Mouse (Mus musculus) gastrocnemius, adult 8-10 months (tissue): ENCODE measurements at regions not wholly inside any gene's neighbourhood (a gene's known extent, or its start where the extent isn't known, plus 50 kb on each side); places are given as distances from the start of the nearest gene placed in this dataset.

Source experiments
- DNase-seq, 2 experiments: peaks; one replicate each; pipeline ENCODE4 v3.0.0; 2022; ENCODE audit warnings: low spot score in 2 of 2

DNA sequence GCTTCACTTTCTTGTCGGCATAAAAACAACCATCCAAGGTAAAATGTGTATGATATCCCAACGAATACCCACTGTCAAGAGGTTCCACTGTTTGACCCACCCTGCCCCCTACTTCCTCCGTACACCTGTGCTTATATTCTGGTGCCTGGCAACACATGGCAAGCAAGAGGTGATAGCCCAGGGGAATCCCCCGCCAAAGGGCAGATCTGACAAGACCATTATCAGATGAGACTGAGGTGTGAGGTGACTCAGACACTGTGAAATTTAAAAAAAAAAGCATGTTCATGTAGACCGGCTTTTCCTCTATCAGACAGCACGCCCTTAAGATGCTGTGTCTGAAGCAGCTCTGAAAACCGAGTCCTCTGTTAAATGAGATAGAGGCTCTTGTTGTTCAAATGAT, 89.4 kb upstream of the Bach2 start:
- no peak for DNase-seq

DNA sequence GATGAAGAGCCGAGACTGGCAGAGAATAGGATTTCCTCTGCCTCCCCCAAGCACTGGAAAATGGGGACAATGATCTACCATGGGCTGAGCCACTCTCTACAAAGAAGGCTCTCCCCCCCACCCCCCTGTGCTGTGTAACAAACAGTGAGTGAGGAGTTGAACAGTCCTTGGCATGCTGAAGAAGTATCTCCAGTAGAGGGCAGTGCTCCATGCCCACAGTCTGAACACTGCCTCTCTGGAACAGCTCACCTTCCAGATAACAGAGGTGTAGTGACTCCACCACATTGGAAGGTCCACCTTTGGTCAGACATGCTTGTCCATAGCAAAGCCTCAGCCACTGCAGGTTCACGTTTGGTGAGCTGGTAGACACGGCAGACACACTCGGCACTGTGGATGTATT, 85.2 kb upstream of the Bach2 start:
- DNase-seq, result no peak

DNA sequence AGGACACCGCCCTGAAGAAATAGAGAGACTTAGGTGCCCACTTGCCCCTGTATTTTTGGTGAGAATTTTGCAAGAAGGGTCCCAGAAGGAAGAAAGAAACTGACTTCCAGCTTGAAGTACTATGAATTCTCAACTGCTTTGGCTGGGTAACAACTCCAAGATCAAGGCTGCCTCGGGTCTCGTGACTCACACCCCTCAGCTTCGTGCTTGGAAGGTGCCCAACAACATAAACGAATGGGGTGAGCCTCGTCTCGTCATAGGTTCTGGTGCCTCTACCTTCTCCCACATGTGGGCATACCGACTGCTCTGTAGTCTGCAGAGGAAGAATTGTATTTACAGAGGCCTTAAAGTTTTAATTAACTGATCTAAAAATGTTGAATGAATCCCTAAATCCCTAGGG, 81.6 kb upstream of the Bach2 start:
- DNase-seq, result no peak

DNA sequence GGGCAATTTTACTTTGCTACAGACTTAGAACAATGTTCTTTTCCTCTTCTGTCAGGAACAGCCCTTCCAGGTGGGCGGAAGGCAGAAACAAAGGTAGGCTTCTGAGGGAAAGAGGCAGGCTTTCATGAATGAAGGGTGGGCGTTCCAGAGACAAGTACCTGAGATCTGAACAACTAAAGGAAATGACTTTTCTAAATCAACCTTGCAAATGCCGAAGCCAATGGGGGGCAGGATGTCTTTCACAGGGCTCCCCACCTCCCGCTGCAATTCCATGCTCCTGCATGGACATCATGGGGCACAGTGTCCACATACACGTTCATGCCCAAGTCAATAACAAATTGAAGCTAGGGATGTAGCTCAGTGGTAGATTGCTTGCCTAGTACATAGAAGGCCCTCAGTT, 80.2 kb upstream of the Bach2 start:
- no peak for DNase-seq

DNA sequence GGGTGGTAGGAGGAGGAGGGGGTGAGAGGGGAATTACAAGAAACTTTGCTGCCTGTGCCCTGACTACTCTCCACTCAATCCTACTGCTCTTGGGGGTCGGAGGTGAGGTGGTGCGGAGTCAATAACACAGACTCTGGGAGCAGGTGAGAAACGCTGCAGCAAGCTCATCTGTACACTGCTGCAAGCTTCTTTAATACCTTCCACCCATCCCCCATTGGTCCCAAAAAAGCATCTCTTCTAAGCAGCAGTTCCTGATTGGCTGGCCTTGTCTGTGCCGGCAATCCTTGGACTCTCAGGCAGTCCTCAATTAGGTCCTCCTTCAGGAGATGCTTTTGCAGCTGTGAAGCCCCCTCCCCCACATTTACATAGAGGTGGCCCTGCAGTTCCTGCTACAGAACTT, 79.7 kb upstream of the Bach2 start:
- no peak for DNase-seq

DNA sequence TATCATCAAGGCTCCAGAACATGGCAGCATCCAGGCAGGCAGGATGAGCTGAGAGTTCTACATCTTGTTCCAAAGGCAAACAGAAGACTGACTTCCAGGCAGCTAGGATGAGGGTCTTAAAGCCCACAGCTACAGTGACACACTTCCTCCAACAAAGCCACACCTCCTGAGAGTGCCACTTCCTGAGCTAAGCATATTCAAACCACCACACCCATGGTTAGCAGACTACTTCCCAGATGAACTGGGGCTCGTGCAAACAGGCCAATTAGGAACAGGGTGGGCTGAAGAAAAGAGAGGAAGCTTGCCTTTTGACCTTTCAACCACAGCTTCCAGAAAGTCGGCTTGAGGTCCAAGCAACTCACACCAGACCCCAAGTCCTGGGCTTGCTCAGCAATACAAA, 77.8 kb upstream of the Bach2 start:
- DNase-seq, result no peak

DNA sequence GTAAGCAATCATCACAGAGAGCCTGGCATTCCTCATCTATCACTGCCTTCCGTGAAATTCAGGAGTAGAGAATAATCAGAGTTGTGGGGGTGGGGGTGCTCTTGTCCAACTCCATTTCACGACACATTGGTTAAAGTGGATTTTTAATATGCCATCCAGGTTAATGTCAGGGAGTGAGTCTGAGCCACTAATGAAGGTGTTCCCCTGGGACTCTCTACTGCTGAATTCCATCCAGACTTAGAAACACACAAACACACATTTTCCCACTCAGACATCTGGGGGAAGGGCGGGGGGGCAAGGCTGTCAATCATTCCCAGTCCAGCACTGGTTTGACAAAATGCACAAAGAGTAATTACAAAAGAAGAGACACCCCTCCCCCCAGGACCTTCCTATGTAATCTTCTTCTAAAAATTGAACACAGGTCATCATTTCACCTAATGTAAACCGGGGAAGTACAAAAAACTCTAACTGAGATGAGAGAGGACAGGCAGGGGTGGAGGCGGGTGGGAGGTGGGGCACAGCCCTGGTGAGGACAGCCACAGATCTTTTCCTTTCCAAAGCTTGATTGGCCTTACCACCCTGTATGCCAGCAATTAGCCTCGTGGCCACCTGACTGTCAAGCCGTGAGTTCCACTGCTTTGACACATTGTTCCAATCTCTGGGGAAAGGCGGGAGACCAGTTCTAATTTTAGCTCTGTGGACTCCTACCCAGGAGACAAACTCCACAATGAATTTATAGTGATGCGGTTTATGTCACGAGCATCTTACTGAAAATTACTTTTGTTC, 76.5 kb upstream of the Bach2 start:
- no peak for DNase-seq

DNA sequence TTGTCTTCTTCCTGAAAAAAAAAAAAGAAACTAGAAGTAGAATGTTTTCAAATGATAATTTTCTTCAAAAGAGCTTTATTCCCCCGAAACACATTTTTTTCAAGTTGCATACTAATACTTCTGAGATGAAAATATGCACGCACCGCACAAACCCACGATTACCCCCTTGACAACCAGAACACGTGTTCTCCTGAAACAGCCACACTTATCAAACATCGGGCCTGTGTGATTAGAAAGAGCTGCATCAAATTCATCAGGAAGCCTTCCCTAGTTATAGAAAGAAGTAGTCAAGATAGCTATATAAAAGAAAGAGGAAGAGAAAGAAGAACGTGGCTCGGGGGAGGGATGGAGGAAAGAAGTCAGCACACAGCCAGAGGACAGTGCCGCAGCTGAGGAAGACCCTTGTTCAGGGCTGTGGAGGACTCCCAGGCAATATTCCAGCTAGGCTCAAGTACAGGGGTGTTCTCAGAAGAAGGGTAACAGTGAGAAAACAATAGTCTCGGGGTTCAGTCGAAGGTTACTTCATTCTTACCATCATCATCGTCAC, 75.8 kb upstream of the Bach2 start:
- no peak for DNase-seq

DNA sequence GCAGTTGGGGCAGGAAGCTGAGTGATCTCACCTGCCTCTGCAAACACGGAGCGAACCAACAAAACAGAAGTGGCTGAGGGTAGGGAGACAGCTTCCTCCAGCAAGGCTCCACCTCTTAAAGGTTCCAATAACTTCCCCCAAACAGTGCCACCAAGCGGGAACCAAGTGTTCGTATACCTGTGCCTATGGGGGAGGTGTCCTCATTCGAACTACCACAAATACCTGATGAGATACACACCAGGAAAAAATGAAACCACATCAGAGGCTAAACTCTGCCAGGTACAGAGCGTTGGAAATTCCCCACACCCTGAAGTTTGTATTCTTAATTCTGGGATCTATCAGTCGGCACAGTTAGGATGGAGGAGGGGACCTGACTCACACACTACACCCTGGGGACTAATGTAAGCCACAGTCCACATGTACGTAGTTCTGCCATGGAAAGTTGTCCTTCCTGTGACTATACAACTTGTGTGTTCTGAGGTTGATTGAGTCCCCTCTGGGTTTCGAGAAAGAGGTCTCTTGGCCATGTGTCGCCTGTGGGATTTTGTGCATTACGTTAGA, 74.4 kb upstream of the Bach2 start:
- no peak for DNase-seq

DNA sequence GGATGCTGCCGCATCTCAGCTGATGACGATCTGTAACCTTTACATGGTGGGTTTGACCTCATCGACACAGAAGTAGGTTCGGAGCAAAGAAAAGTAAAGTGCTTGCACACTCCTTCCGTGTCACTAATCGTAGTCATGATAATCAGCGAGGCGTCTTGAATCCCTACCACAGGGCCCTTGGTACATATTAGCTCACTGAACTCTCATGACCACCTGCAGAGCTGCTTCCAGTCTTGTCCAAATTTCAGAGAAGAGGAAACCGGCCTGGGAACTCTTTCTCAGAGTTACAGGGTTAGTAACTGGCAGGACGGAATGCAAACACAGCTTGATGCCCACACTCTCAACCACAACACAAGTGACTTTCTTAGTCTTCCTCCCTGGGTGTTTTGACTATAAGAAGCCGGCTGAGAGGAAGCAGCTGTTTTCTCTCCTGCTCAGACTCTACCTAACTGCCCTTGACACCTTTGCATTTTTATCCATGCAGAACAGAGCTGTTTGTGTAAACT, 73.8 kb upstream of the Bach2 start:
- DNase-seq, result no peak

DNA sequence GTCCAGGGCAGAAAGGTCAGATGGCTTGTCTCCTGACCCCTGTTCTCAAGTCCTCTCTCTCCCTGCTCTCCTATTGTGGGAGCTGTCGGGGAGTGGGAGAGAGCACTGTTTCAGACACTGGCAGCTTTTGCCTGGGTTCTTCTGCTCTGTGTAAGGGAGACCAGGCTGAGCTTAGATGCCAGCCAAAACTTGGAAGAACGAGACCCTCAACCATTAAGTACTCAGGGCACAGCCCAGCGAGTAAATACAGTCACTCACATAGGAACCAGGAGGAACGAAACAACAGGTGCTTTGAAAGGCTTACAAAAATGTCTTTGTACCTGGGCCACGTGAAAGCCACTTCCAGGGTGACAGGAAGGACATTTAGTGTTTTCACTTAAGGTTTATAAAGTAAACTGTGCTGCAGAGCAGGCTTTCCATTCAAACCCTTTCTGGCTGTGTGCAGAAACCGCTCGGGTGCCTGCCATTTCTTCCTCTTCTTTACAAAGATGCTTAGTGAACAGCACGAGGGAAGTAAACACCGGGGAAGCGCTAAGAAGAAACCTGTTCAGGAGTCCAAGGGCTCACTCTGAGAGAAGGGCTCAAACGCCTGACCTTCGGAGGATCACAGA, 72.6 kb upstream of the Bach2 start:
- DNase-seq, result no peak

DNA sequence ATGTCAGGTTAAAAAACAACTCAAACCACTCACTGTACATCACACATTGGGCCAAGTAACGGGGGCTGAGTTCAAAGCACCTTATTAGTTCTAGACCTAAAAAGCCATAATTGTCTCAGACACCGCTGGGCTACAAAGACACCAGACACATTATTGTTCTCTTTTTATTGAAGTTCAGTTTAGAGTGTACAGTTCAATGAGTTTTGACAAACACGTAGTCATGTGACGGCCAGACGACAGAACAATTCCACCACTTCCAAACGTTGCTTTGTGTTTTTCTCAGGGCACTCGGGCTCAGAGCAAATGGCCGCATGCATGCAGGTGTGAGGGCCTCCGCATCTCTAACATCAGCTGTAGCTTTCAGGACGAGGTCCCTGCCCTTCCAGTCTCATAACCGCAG, 71.5 kb upstream of the Bach2 start:
- DNase-seq, result no peak

DNA sequence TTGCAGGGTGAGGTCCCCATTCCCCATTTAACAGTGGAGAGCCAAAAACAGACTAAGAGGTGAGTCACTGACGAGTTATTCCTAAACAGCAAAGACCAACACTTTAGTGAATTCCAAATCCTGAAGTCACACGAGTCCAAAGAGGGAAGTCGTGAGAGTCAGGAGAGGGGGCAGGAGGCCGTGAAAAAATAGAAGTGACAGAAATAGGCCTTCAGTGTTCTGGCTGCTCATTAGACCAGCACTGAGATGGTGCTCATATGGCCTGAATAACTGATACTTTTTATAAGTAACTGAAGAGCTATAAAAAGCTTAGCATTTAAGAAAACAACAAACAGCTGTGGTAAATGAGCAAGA, 68.5 kb upstream of the Bach2 start:
- no peak for DNase-seq

DNA sequence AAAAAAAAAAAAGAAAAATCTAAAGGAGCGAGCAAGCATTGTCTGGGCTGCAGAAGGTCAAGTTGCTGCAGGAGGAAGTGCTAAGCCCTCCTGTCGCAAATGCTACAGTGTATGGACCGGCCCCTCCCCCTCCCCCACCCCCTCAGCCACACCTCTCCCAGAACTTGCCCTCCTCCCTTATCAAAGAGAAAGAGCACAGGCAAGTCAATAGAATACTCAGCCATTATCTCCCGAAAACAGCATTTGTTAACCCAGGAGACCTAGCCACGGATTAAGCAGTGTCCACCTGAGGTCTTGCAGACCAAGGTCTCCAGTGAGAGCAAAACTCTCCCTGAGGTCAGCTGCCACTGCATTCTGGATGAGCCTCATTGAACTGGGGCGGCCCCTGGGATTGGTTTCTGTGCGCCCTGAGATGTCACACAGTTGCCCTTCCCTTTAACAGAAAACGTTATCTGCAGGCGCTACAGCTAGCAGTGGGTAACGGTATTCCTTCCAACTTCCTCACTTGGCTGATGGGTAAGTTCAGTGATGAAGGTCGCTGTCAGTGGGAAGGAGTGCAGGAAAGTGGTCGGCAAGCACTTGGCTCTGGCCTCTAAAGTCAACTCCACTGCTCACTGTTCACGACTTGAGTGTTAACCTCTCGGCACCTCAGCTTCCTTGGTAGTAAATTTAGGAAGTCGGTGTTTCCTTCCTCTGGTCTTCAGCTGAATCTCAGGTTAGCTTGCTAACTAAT, 68.0 kb upstream of the Bach2 start:
- DNase-seq, result no peak

DNA sequence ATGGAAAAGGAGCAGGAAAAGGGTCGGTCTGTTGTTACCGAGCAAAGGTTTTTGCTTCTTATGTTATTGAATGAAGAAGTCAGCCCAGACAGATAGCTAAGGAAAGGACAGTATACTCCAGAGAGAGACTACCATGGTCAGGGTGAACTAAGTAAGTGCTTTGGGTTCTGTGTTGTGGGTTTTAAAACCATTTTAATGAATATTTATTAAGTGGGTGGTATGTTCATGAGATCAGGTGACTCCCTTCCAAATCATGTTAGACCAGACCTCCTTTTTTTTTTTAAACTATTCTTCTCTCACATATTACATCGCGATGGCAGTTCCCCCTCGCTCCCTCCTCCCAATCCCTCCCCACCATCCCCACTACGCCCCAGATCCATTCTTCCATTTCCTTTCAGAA, 67.3 kb upstream of the Bach2 start:
- DNase-seq, result no peak

DNA sequence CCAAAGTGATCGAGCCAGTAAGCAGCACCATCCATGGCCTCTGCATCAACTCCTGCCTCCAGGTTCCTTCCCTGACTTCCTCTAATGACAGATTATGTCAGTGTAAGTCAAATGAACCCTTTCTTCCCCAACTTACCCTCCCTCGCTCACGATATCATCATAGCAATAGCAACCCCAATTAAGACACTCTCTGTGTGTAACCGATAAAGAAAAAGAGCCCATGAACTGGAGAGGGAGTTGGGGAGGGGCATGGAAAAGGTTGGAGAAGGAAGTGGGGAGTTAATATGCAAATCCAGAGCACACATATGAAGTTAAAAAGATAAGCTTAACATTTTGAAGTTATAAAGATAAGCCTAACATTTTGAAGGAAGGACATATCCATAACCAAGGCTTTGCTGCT, 65.6 kb upstream of the Bach2 start:
- no peak for DNase-seq

DNA sequence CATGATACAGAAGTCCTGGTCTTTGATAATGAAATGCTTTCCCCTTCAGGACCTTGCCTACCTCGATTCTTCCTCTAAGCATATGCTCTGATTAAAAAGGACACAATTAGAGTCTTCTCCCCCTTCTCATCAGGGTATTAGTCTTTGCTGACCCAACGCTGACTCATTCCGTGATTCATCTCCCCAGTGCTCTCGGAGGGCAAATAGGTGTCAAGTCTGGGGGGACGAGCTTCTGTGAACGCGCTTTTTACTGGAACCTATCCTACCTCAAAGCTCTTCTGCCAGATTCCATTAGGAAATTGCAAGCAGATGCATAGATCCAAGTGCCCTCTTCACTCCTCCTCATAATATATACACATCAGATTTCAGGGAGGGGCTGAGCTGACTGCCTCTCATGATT, 63.8 kb upstream of the Bach2 start:
- no peak for DNase-seq

DNA sequence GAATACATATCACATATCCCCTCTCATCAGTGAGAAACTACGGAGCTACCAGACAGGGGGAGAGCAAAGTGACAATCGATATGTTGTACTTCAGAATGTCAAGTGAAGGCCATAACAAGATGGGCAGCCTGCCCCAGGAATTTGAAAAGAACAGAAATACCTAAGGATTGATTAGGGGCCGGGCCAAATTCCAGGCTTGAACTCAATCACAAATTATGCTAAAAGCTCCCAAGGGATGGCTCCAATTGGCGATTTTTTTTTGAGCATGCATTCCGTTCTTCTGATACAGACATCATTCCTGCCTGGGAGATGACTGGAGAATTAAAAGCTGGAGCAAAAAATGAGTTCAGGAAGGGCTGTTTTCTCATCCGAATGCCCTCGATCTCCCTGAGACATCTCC, 63.4 kb upstream of the Bach2 start:
- no peak for DNase-seq

DNA sequence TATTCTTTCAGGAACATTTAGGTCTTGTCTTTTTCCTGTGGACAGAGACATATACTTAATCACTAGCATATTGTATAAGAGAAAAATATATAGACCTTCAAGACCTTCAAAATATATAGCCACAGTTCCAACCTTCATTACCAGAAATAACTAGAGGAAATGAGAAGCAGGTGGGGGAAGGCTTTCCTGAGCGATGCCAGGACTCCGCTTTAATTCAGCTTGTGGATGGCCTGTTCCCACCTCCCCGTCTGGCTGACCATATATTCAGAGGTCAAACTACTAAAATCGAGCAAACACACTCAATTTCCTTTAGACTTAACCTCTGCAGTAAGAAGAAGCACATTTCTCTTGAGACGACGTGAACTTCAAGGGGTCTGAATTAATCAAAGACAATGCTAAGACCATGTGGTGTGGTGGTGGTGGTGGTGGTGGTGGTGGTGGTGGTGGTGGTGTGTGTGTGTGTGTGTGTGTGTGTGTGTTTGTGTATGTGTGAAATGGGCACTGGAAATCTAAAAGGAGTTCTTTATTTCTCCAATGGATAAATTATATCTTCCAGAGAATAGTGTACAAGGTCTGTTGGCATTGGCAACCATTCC, 62.7 kb upstream of the Bach2 start:
- DNase-seq, result no peak

DNA sequence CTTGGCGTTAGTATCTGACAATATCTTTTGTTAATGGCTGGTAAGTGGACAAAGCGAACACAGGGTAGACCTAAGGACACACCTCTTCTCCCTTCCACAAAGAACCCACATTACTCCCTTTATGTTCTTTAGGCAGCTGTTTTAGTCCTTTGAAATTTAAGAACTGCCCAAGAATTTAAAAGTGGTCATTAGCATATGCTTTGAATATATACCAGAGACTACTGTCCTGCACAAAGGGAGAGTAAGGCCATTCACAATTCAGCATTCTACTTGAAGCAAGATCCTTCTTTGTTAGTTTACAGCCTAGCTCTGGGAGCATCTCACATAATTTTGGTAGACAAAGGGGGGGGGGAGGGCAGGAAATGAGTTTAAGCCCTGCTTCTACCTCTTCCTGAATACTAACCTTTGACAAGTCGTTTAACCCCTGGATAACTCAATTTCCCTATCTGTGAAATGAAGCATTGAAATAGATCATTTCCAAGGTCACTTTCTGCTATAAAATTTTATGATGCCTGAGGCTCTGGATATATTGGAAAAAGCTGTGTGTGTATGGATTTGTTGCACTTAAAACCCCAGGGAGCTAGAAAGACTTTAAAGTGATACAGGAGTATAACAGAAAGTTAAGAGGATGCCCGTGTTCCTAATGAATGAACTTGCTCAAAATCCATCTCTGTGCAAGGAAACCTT, 62.0 kb upstream of the Bach2 start:
- DNase-seq, result no peak
